Mouse (Mus musculus) olfactory bulb, adult 2 months (tissue): ENCODE measurements around the gene Coro1c.

Source experiments
- CTCF ChIP-seq: fragments of 200-500 bp; IDR thresholded peaks from 2 replicates; pipeline ENCODE4 v1.5.1; 2012; ENCODE audit warnings: low read depth, mild to moderate bottlenecking, low read length, moderate library complexity; ENCODE audit not compliant: insufficient read depth
- POLR2A ChIP-seq: fragments of 200-500 bp; IDR thresholded peaks from 2 replicates; pipeline ENCODE4 v1.6.1; 2012; ENCODE audit warnings: mild to moderate bottlenecking, low read depth, low read length, moderate library complexity; ENCODE audit not compliant: insufficient read depth

DNA sequence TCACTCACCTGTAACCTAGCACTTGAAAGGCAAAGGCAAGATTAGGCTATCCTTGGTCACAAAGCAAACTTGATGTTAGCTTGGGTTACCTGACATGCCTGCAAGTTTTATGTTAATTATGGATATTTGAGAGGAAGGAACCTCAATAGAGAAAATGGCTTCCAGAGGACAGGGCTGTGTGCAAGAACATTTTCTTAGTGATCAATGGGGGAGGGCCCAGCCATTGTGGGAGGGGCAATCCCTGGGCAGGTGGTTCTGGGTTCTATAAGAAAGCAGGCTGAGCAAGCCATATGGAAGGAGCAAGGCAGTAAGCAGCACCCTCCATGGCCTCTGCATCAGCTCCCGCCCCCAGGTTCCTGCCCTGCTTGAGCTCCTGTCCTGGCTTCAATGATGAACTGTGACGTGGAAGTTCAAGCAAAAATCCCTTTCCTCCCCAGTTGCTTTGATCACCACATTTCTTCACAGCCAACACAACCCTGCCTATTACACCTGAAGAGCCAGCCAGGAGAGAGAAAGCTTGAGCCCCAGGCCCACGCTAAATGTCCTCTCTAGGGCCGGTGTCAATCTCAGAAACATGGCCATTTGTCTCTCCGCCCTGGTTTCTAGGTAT, 20.3 kb downstream of the Coro1c start:
- TF ChIP-seq CTCF (no peak), POLR2A (no peak)
